Mouse (Mus musculus): Measurements from ENCODE around the gene Epb41l1.

Gene Epb41l1

DNA sequence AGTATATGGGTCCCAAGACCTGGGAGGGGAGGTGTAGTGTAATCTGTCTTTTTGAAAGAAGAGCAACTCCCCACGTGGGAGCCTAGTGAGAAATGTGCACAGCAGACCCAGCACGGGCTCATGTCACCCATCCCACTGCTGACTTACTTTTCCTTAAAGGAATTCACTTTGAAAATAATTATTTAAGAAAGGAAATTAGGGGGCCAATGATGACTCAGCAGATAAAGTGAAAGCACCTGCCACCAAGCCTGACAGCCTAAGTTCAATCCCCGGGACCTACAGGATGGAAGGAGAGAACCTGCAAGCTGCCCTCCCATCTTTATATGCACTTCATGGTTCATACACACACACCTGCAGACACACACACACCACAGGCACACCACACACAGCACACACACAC is 123.1 kb downstream of the Epb41l1 start:
- no peak for DNase-seq

DNA sequence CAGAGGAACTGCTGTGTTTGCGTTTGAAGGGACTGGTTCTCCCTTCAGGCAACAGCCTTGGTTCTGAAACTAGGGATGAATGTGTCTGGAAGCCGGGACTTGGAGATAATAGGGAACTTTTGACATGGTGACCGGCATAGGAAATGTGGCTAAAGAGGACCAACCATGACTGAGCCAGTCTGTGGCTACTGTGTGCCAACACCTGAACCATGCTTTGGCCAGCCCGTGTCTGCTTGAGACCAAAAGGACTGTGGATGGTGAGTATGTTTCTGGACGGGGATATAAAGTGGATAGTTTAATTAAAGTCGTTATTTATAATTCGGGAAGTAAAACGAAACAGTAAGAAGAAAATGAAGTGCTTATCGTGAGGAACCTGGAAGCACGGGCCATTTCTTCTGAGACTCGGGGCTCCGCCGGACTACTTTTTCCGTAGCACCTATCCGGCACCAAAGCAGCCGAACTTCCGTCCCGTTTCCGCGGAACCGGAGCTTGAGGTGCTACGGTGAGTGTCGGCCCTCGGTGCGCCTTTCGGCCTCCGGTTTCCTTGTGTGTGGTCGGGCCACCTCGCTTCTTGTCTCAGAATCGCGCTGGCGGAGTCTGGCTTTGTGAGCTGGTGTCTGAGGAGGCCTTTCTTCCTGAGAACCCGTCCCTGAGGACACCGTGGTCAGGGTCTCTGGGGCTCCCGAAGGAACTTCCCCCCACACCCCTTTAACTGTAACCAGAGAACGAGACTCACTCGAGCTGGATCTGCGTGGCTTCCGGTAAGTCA is 126.6 kb downstream of the Epb41l1 start, which contains the start of gene Aar2:
Aar2 (plus strand) TSS at position 462 of the 769 bp plus-strand sequence.
- peak; percentile 85 for DNase-seq

DNA sequence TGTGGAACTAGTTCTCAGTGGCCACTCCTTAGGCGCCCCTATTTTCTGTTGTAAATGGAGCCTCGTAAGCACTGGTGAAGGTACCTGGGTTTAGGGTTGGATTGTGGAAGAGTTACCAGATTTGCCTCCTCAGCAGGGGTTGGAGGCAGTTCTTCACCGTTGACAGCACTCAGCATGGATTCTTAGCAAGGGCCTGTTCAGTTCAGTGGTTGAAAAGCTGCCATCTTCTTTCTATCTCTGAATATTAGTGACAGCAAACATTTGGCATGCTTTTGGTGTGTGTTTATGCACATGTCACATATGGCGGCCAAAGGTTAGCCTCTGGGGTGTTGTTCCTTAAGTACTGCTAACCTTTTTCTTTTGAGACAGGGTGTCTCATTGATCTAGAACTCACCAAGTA is 131.7 kb downstream of the Epb41l1 start:
- no peak for DNase-seq

DNA sequence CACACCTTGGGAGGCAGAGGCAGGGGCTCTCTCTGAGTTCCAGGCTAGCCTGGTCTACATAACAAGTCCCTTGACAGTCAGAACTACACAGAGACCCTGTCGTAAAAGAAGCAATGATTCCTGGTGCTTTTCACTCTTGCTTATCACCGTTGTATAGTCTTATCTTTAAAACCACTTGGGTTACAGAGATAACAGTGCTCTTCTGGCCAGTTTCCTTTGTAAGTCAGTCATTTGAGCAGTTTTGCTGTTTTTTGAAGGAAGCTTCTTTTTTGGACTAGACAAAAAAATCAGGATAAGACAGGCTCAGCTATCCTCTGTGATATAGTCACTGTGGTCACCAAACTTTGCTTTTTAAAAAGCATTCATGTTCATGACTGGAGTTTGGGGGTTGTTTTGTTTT is 141.1 kb downstream of the Epb41l1 start:
- DNase-seq: no peak

DNA sequence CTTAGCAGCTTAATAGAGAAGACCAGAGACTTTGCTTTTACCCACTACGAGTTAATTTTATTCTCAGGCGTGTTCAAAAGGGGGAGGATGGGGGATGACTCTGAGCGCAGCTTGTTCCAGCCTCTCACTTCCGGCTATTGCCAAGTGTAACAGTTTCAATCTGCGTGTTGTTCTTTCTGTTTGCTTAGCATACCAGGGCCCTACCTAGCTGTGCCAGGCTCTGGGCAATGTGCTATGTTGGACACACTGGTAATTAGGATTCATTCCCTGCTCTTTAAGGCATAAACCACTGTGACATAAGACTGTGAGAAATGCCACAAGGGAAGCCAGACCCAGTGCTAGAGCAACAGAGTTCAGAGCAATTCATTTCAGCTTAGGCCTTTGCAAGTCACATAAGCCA is 142.8 kb downstream of the Epb41l1 start:
- DNase-seq: no peak

DNA sequence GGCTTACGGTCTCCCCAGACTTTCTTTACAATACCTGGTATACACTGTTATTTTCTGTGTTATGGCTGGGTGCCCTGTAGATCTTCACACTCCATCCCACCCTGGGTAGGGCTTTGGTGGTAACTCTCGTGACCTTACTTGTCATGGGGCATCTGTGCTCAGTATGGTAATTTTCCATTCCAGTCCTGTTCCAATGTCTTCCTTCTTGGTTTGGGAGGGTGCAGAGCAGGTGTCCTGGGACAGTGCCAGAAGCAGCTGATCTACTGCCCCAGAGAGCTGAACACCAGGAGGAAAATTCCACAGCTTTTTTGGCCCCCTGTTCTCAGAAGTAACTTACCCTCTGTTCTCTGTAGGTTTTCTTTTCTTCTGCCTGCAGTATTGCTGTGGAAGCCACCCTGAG is 145.8 kb downstream of the Epb41l1 start:
- peak; percentile 57 for DNase-seq

DNA sequence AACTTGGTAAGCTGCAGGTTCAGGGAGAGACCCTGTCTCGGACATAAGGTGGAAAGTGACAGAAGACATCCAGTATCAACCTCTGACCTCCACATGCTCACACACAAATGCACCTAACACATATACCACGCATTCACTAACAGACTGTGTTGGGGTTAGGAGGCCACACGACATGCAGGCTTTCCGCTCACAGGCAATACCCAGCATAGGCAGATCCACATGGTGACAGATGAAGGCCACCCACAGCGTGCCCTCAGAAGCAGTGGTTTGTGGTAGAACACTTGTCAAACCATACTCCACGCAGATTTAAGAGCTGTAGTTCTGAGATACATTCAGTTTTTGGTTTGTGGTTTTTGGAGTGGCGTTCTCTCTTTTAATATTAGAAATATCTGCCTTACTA is 147.9 kb downstream of the Epb41l1 start:
- no peak for DNase-seq

DNA sequence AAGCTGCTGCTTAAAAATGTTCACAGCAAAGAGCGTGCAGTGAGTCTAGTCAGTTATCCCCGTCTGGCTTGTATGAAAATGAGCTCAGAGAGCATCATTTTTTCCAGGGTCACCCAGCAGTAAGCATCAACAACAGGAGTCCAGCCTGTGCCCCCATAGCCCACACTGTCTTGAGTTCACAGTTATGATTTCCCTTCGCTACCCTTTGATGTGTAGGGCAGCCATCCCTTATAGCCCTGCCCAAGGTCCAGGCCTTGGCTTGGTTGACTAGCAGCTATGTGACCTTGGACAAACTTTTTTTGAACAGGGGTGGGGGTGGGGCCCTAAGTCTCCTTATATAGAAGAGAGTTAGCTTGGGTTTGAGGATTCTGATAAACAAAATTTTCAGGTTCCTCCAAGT is 148.6 kb downstream of the Epb41l1 start:
- DNase-seq: no peak

DNA sequence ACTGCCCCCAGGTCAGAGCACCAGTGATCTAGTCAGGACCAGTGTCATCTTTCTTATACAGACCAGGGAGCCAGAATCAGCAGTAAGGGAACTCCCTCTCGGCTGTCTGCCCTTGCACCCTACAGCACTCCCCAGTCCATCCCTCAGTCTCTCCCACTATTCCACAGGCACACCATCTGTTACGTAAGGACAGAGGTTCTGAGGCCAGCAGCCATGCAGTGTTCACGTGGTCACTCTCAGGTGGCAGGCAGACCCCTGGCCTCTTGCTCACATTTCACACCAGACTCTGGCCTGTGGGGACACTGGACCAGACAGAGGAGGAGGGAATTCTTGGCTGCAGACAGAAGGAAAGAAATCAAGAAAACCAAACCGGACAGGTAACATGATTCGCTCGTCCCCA is 150.8 kb downstream of the Epb41l1 start:
- DNase-seq: no peak

DNA sequence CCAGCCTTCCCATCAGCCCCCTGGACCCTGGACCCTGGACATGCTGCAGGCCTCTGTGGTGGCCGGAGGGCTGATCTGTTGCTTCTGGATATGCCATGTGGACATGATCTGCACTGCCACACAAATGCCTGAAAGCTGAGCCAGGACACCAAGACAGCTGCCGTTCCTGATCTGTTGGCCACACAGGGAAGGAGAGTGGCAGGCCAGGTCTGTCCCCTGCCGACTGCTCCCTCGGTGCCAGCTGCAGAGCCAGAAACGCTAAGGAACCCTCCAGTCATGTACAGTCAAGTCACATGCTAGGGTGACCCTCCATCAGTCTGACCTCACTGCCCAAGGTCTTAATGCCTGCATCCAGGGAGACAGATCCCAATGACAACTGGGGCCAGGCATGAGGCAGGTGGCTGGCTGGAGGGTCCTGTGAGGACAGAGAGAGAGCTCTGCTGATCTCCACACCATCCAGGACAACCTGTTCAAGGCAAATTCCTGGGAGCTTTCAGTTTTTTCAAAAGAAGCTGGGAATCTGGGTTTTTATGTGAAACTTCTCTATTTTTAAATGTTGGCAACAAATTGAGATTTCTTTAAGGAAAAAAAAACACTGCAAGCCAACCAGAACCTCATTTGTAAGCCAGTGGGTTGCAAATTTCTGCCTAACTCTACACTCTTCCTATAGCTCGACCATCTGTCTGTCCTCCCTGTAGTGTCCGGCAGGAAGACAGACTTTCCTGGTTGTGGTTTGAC is 156.3 kb downstream of the Epb41l1 start:
- DNase-seq: no peak

DNA sequence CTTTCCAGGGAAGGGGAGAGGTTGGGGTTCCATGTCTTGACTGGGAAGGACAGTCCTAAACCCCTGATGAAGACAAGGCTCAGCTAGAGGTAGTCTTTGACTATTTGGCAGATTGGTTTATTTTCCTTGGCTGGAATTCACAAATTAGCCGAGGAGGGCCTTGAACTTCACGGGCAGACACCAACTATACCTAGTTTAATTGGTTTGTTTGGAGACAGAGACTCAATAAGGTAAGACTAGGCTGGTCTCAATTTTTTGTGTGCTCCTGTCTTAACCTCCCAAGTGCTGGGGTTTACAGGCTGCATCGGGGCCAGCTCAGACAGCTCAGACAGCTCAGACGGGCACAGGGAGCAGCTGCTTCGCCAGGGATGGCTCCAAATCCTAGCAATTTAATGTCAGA is 159.8 kb downstream of the Epb41l1 start:
- DNase-seq: no peak

DNA sequence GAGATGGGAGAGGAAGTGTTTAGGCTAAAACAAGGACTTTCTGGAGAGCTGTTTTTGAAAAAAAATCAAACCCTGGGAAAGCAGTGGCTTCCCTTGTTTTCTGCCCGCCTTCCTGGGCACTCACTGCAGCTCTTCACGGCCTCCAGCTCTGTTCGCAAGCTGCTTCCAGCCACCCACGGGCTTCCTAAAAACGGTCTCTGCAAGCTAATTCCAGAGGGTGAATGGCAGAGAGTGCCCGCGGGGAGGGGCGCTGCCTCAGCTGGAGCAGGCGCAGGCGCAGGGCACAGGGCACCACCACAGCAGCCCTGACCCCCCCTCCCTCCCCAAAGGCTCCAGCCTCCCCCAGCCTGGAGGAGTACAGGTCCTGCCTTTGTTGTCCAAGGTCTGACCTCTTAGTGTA is 160.5 kb downstream of the Epb41l1 start:
- no peak for DNase-seq

DNA sequence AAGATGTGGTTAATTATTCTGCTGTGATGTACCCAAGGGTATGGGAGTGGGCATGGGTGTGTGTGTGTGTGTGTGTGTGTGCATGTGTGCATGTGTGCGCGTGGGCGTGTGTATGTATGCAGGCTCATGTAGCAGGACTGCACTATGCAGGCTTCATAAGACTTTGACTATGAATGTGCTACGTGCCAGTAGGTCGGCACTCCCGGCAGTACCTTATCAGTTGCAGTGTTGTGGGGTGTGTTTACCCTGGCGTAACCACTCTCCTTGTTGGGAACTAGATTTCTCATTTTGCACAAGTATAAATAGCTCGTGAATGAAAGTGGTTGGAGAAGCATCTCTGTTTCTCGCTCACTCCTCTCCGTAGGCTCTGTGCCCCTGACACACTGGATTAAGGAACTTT is 162.2 kb downstream of the Epb41l1 start:
- no peak for DNase-seq

DNA sequence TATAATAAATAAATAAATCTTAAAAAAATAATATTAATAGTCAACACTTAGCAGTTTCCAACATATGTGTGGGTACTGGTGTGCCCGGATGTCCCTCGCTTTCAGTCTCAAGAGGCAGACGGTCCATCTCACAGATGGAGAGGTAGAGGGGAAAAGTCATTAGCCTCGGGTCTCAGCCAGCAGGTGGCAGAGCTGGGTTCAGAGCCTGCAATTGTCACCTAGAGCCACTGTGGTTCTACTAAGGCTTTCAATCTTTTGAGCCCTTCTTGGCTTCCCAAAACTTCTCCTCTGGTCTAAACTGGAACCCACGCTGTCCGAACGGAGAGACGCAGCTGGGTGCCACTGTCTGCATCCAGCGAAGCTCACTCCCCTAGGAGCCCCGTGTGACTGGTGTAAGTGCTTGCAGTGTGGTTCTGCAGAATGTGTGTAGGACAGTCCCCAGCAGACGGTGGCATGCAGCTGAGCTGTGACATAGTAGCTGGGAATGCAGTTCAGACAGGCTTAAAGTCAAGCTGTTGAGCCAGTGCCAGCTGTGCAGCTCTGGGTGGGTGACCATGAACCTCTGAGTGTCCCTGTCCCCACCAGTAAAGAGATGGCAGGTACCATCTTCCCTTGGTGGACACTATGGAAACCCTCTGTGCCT is 163.6 kb downstream of the Epb41l1 start:
- DNase-seq: peak; percentile 61

DNA sequence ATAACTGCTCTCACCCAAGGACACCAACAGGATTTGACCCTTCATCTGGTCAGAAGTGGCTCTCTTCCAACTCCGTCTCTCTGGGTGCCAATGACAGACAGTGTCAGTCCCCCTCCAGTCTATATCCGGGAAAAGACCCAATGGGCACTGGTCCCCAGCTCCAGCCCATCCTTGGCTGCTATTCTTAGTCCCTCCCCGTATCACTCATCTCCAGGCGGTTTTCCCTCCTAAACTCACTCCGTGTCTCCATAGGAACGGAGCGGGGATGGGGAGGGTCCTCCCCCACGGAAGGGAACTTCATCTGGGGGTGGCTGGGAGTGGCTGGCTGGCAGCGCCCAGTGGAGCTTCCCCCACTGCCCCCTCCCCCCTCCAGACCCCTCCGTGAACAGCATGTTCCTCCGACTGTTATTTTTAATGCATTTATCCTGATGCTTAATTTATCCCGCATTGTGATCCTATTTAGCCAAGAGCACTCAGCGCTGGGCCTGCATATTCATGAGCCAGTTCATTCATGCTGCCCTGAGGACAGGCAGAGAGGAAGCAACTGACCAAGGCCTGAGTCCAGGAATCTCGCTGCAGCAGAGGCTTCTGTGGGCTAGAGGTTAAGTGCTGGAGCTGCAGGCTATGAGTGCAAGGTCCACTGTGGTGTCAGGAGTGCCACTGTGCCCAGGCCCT is 164.2 kb downstream of the Epb41l1 start:
- no peak for DNase-seq

DNA sequence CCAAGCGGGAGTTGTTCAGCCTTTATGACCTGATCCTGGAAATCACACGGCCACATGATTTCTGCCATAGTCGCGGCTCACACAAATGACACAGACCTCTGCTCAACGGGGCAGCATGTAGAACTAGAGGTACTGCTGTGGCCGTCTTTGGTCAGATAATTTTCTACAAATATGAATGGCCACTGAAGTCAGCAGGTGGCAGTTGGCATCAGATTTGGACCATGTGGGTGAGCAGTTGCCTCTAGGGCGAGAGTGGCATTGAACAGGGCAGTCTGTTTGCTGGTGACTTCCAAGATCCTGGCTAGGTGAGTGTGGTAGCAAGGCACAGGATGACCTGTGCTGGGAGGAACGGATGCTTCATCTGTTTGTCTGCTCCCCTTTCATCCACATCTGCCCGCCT is 168.8 kb downstream of the Epb41l1 start:
- DNase-seq: no peak
